Mouse (Mus musculus): ENCODE results near the gene S100pbp. TPM values are rescaled to one million over a fixed set of nuclear protein-coding genes. Genes with fewer than 3 reads are reported as not detected.
A peak's percentile ranks its signal among the peaks of the same experiment; 100 is the strongest.

The S100pbp gene
- polyA plus RNA-seq, 1 experiment from 2014 or later, result 24.3 TPM

DNA sequence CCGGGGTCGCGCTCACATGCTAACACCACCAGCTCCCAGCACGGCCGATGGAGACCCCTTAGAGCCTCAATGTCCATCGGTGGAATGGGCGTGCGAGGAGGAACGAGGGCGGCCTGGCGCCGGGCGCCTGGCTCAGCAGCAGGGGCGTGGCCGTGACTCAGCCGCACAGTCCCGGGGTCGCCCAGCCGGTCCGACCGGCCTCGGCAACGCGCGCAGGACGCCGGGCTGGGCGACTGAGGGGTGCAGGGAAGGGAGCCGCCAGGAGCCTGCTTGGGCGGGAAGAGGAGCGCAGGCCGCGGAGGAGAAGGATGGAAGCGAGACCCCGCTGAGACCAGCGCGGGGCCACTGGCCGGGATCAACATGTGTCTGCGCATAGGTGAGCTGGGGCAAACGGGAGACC, 84.2 kb downstream of the S100pbp start, which contains the start of gene Tmem54:
TSS of gene Tmem54 (plus strand) at position 193 of the 400 bp plus-strand sequence.
- WGBS, result 2% methylated on average over 40 of the region's 40 CpGs
- Histone ChIP-seq H3K36me3 (no peaks in the 10 kb centered on the region), H3K9me3 (replicated peaks) (no peaks in the 10 kb centered on the region), H3K4me2 (peak within 1 kb of the TSS; percentile 64), H3K9ac (peak within 1 kb of the TSS; percentile 37), H3K4me3 (replicated peaks) (peak within 1 kb of the TSS; percentile 35), H3K27ac (no peak within 1 kb of the TSS), H3K27me3 (peaks cover 38% of the 10 kb centered on the region), H3K4me1 (peaks cover 35% of the 10 kb centered on the region)
- ATAC-seq (replicated peaks; ENCODE audit: low FRiP score), result peak; percentile 63

- H3K36me3 ChIP-seq, result no peaks in the 10 kb centered on the region
- no peak overlapping the region for H3K9ac ChIP-seq
- no peak overlapping the region for H3K4me3 ChIP-seq (replicated peaks)
- no peak overlapping the region for H3K4me2 ChIP-seq
- peaks cover 18% of the 10 kb centered on the region for H3K4me1 ChIP-seq
- 80% methylated on average over 14 of the region's 14 CpGs for WGBS
- ATAC-seq (replicated peaks; ENCODE audit: low FRiP score), result no peak
- peaks cover 38% of the 10 kb centered on the region for H3K27me3 ChIP-seq
- H3K9me3 ChIP-seq (replicated peaks), result no peaks in the 10 kb centered on the region
- H3K27ac ChIP-seq, result no peak overlapping the region
These were observed 87.2 kb downstream of the S100pbp start for GRCm38 (mm10) chr4:129102133-129102829.

Other genes starting within 250 kb of the S100pbp start
- 19.4 and 20.3 TPM in 2 replicates for gene Azin2, start 227.3 kb downstream of the S100pbp start, polyA plus RNA-seq (2015; fragmentation: Nextera tagmentation; extraction: Ambion mirVana)
- 224 and 231 TPM in 2 replicates for gene Ak2, start 197.8 kb downstream of the S100pbp start, polyA plus RNA-seq (2015; fragmentation: Nextera tagmentation; extraction: Ambion mirVana)
- gene Rnf19b, start 131.5 kb downstream of the S100pbp start, polyA plus RNA-seq (2015; fragmentation: Nextera tagmentation; extraction: Ambion mirVana), result 7.1 TPM in 2 replicates
- 9.2 TPM in 2 replicates for gene Tmem54, start 84.2 kb downstream of the S100pbp start, polyA plus RNA-seq (2015; fragmentation: Nextera tagmentation; extraction: Ambion mirVana)
- gene Hpca, start 67.7 kb downstream of the S100pbp start, polyA plus RNA-seq (2015; fragmentation: Nextera tagmentation; extraction: Ambion mirVana), result 2.0 and 2.8 TPM in 2 replicates
- gene Fndc5, start 52.7 kb downstream of the S100pbp start, polyA plus RNA-seq (2015; fragmentation: Nextera tagmentation; extraction: Ambion mirVana), result 5.1 and 5.5 TPM in 2 replicates
- gene Yars, start within 50 bp of the S100pbp start, polyA plus RNA-seq (2015; fragmentation: Nextera tagmentation; extraction: Ambion mirVana), result 81.3 and 87.4 TPM in 2 replicates
- 8.3 and 9.1 TPM in 2 replicates for gene C77080, start 71.7 kb upstream of the S100pbp start, polyA plus RNA-seq (2015; fragmentation: Nextera tagmentation; extraction: Ambion mirVana)
- 1.1 and 1.6 TPM in 2 replicates for gene Sync, start 97.9 kb upstream of the S100pbp start, polyA plus RNA-seq (2015; fragmentation: Nextera tagmentation; extraction: Ambion mirVana)
- 430 and 490 TPM in 2 replicates for gene Rbbp4, start 145.6 kb upstream of the S100pbp start, polyA plus RNA-seq (2015; fragmentation: Nextera tagmentation; extraction: Ambion mirVana)
- 46.9 and 47.5 TPM in 2 replicates for gene Zbtb8os, start 146.0 kb upstream of the S100pbp start, polyA plus RNA-seq (2015; fragmentation: Nextera tagmentation; extraction: Ambion mirVana)
- gene Zbtb8a, start 188.4 kb upstream of the S100pbp start, polyA plus RNA-seq (2015; fragmentation: Nextera tagmentation; extraction: Ambion mirVana), result 15.7 and 18.0 TPM in 2 replicates

Measured in kidney, embryonic 15.5 days (tissue).